Mouse (Mus musculus): ENCODE data around the gene Zhx3.

- TF ChIP-seq CTCF (IDR thresholded peaks at IDR 0.05; ENCODE audit: low read depth, low read length) (no peak), POLR2A (IDR thresholded peaks at IDR 0.05; ENCODE audit: insufficient read depth, low read length) (no peak)
Measured at GRCm38 (mm10) chr2:160747075-160747474, 125.7 kb downstream of the Zhx3 start.
